Mouse (Mus musculus): Measurements from ENCODE around the gene 1700034J05Rik.

DNA sequence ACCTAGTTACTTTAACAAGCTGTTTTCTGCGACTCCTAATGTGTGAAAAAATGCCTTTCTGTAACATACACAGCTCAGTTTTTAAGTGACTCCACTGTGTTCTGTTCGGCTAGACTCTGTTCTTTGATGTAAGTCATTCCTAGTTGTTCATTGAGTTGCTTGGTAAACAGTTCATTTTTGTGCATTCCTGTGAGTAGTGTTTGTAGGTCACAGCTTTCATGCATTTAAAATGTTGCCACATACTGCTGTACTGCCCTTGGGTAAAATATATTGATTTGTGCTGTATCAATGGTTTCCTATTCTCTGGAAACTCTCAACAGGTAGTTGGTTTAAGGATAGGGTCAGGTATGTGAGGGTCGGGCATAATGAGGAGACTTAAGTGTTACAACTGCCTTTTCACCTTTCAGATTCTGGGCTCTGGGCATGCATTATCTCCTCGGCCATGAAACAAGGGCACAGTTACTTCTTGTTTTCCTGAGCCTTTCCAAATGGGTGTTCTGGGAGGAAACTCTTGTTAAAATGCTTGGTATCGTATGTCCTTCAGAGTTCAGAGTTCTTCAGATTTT lies 27.7 kb downstream of the 1700034J05Rik start:
- TF ChIP-seq GATA1 (IDR thresholded peaks at IDR 0.05; ENCODE audit: borderline replicate concordance, low read length) (no peak), FLI1 (IDR thresholded peaks at IDR 0.05; ENCODE audit: low read length) (no peak)

All from megakaryocyte, embryonic 14.5 days (primary cell).